Mouse (Mus musculus) midbrain, embryonic 12.5 days (tissue): ENCODE measurements around the gene Nfkb2. TPM values are rescaled to one million over a fixed set of nuclear protein-coding genes. Genes with fewer than 3 reads are reported as not detected.

Source experiments
- ATAC-seq: fragments of 200-750 bp; cut with Nextera tagmentation; 2 replicates; pipeline ENCODE4 v1.8.0; 2017; ENCODE audit warnings: low read depth, moderate TSS enrichment, moderate library complexity; ENCODE audit not compliant: low FRiP score
- H3K27ac ChIP-seq: fragments of 300-500 bp; sonication (generic); replicated peaks from 2 replicates; pipeline ENCODE4 v1.5.1; 2016; ENCODE audit warnings: mild to moderate bottlenecking
- H3K27me3 ChIP-seq: fragments of 300-500 bp; sonication (generic); 2 replicates; pipeline ENCODE4 v1.6.1; 2016; ENCODE audit warnings: mild to moderate bottlenecking
- H3K36me3 ChIP-seq: fragments of 300-500 bp; sonication (generic); 2 replicates; pipeline ENCODE4 v1.6.1; 2016
- H3K4me1 ChIP-seq: fragments of 300-500 bp; sonication (generic); 2 replicates; pipeline ENCODE4 v1.6.1; 2016
- H3K4me2 ChIP-seq: fragments of 300-500 bp; sonication (generic); replicated peaks from 2 replicates; pipeline ENCODE4 v1.6.1; 2016; ENCODE audit warnings: mild to moderate bottlenecking, moderate library complexity
- H3K4me3 ChIP-seq: fragments of 300-500 bp; sonication (generic); 2 replicates; pipeline ENCODE4 v1.5.1; 2016; ENCODE audit warnings: mild to moderate bottlenecking
- H3K9ac ChIP-seq: fragments of 300-500 bp; sonication (generic); replicated peaks from 2 replicates; pipeline ENCODE4 v1.6.1; 2016; ENCODE audit warnings: mild to moderate bottlenecking, moderate library complexity
- H3K9me3 ChIP-seq: fragments of 300-500 bp; sonication (generic); 2 replicates; pipeline ENCODE4 v1.6.1; 2016; ENCODE audit warnings: mild to moderate bottlenecking
- WGBS: fragments of 180-500 bp; shearing (Covaris S2); methylation state at CpG from one replicate; pipeline ENCODE4 v1.1.7; 2016; 5-methylcytosine and 5-hydroxymethylcytosine counted together
- polyA plus RNA-seq: library from polyadenylated mRNA; unstranded; fragments of >200 nt; fragmentation: Nextera tagmentation; extraction: Ambion mirVana; gene quantifications from 2 replicates; pipeline ENCODE4 v1.2.1, GENCODE M21; 2016

Gene Nfkb2
- 3.6 and 4.2 TPM in 2 replicates for polyA plus RNA-seq

DNA sequence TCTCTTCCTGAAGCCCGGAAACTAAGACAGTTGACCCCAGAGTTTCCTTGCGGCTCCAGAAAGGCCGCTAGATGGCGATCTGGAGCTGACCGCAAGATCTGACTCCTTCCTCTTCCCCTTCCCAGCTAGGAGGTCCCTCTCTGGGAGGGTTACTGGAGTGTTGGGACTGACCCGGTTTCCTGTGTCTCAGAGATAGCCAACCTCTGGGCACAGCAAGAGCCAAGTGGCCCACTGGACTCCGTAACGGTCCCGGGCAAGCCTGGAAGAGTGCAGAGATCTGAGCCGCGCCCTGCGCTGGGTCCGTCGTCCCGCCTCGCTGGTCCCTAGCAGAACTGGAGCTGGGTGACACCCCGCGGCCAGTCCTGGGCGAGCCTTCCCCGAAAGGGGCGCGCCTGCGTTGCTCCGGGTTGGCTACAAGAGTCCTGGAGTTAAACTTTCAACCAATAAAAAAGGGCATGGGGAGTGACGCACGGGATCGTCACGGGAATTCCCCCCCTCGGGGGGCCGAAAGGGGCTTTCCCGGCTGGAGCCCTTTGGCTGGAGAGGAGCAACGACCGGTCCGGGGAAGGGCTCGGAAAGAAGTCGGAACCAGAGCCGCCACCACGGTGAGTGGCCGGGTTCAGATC is at the start of gene Nfkb2:
Gene Nfkb2 (plus strand): TSS at position 105 of the 626 bp plus-strand sequence.
- H3K9ac ChIP-seq, result peak within 1 kb of the TSS; percentile 57
- peak; percentile 77 for ATAC-seq
- under 1% methylated on average over 39 of the region's 39 CpGs for WGBS
- H3K36me3 ChIP-seq, result no peaks in the 10 kb centered on the region
- H3K4me3 ChIP-seq, result peak within 1 kb of the TSS; percentile 57
- peaks cover 27% of the 10 kb centered on the region for H3K4me1 ChIP-seq
- peak within 1 kb of the TSS; percentile 91 for H3K4me2 ChIP-seq
- H3K27ac ChIP-seq, result peak within 1 kb of the TSS; percentile 49; the same call in 1 of the 2 replicates
- peaks cover 41% of the 10 kb centered on the region for H3K27me3 ChIP-seq
- H3K9me3 ChIP-seq, result no peaks in the 10 kb centered on the region

DNA sequence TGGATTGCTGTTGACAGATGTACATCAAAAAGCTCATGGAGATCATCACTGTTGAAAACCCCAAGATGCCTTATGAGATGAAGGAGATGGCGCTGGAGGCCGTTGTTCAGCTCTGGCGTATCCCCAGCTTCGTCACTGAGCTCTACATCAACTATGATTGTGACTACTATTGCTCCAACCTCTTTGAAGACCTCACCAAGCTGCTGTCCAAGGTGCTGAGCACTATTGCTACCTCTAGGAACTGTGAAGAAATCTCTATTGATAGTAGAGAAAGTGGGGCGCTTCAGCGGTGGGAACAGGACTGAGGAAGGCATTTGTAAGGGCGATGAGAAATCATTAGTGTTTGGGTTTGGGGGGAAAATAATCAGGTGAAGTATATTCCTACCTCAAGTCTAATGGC is 39.4 kb upstream of the Nfkb2 start:
- H3K9ac ChIP-seq, result no peak overlapping the region
- no peaks in the 10 kb centered on the region for H3K9me3 ChIP-seq
- no peak overlapping the region for H3K4me3 ChIP-seq
- no peaks in the 10 kb centered on the region for H3K4me1 ChIP-seq
- WGBS, result 94% methylated on average over 7 of the region's 7 CpGs
- H3K27ac ChIP-seq, result no peak overlapping the region
- H3K27me3 ChIP-seq, result no peaks in the 10 kb centered on the region
- H3K4me2 ChIP-seq, result no peak overlapping the region
- H3K36me3 ChIP-seq, result peaks cover 99% of the 10 kb centered on the region
- no peak for ATAC-seq

DNA sequence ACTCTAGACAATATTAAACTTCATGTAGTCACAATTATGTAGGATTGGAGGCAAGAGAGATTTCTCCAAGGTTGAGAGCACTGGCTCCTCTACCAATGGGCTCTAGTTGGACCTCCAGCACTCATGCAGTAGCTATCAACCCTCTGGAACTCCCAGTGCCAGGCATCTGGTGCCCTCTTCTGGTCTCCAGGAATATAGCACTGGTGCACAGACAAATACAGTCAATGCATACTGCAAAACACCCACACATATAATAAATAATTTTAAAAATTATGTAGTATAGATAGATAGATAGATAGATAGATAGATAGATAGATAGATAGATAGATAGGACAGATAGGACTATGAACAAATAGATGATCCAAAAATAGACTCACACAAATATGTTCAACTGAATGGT is 28.8 kb upstream of the Nfkb2 start:
- ATAC-seq, result no peak
- Histone ChIP-seq H3K4me3 (no peak overlapping the region), H3K36me3 (peaks cover 78% of the 10 kb centered on the region), H3K27ac (no peak overlapping the region), H3K9me3 (no peaks in the 10 kb centered on the region), H3K4me2 (no peak overlapping the region), H3K9ac (no peak overlapping the region), H3K27me3 (no peaks in the 10 kb centered on the region), H3K4me1 (no peaks in the 10 kb centered on the region)

DNA sequence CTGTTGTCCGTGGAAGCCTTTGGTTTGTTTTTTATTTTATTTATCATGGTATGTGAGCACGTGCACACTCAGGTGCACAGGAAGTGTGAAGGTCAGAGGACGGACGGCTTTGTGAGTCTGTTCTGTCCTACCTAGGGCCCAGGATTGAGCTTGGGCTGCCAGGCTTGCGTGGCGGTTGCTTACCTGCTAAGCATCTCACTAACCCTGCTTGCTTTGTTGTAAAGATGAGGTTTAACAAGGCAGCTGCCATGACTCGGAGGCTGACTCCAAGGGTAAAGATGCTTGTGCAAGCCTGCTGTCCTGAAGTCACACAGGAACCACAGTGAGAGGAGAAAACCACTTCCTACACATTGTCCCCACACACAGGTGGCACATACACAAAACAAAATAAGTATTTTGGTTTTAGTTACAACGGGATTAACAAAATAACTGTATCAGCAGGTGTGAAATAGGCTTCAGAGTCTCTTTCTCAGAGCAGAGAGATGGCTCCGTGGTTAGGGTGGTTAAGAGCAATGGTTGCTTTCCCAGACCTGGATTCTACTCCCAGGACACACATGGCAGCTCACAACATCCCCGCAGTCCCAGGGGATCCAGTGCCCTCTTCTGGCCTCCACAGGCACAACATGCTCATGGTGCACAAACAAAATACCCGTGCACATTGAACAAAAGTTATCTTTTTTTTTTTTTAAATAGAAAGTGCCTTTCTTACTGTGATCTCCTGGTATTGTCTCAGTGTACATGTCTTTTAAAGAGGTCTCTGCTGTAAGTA is 21.9 kb upstream of the Nfkb2 start:
- Histone ChIP-seq H3K4me3 (no peak overlapping the region), H3K36me3 (peaks cover 91% of the 10 kb centered on the region), H3K9ac (no peak overlapping the region), H3K27me3 (no peaks in the 10 kb centered on the region), H3K27ac (no peak overlapping the region), H3K4me2 (no peak overlapping the region), H3K4me1 (no peaks in the 10 kb centered on the region), H3K9me3 (no peaks in the 10 kb centered on the region)
- WGBS, result 91% methylated on average over 11 of the region's 11 CpGs
- ATAC-seq, result no peak

DNA sequence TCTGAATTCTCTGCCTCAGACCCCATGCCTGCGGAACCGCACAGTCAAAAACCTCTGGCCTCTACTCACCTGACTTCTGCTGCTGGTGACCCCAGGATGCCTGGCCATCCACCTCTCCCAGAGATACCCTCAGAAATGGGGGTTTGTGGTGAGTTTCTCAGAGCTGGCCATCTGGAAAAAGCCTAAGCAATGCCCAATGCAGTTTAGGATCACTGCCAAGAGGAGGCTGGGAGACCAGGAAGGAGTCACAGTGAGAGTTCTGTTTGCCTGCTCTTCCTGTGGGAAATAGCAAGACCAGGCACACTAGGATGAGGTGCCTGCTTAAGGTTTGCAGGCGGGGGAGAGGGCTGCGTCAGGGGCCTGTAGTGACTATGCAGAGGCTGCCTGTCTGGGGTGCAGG is 19.4 kb upstream of the Nfkb2 start:
- Histone ChIP-seq H3K36me3 (peaks cover 79% of the 10 kb centered on the region), H3K9ac (no peak overlapping the region), H3K4me3 (no peak overlapping the region), H3K4me2 (no peak overlapping the region), H3K27me3 (no peaks in the 10 kb centered on the region), H3K9me3 (no peaks in the 10 kb centered on the region), H3K4me1 (no peaks in the 10 kb centered on the region), H3K27ac (no peak overlapping the region)
- WGBS, result 92% methylated on average over 4 of the region's 4 CpGs
- no peak for ATAC-seq

DNA sequence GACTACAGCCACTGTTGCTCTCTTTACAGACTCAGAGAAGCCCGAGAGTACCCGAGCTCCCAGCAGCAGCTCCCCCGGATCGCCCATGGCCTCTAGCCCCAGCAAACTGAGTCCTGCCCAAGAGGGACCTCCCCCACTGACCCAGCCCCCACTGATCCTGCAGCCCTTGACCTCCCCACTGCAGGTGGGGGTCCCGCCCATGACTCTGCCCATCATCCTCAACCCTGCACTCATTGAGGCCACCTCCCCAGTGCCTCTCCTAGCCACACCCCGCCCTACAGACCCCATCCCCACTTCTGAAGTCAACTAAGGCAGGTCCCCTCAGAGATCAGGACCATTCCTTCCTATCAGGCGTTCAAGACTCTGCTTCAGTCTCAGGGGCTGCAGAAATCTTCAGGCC is 18.5 kb upstream of the Nfkb2 start:
- H3K9ac ChIP-seq, result no peak overlapping the region
- H3K4me1 ChIP-seq, result no peaks in the 10 kb centered on the region
- H3K4me2 ChIP-seq, result no peak overlapping the region
- no peak overlapping the region for H3K4me3 ChIP-seq
- WGBS, result 86% methylated on average over 7 of the region's 7 CpGs
- no peak overlapping the region for H3K27ac ChIP-seq
- ATAC-seq, result no peak
- H3K9me3 ChIP-seq, result no peaks in the 10 kb centered on the region
- peaks cover 69% of the 10 kb centered on the region for H3K36me3 ChIP-seq
- no peaks in the 10 kb centered on the region for H3K27me3 ChIP-seq

DNA sequence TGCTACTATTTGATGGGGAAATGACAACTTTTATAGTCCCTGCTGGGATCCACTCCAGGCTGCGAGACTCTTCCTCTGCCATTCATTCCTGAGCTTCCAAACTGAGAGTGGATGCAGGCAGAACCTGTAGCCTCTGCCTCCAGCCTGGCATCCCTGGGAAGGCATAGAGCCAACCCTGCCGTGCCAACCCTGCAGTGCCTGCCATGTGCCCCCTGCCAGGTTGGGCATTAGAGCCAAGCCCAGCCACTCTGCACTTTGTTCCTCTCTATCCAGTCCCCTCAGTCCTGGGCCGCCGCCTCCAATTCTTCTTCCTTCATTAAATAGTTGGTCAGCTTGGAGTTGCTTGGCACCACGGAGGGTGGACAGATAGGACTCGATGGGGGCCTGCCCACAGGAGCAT is 18.1 kb upstream of the Nfkb2 start:
- no peaks in the 10 kb centered on the region for H3K4me1 ChIP-seq
- H3K27me3 ChIP-seq, result no peaks in the 10 kb centered on the region
- no peak overlapping the region for H3K4me2 ChIP-seq
- no peak overlapping the region for H3K27ac ChIP-seq
- H3K9me3 ChIP-seq, result no peaks in the 10 kb centered on the region
- WGBS, result 92% methylated on average over 6 of the region's 6 CpGs
- H3K9ac ChIP-seq, result no peak overlapping the region
- ATAC-seq, result no peak
- peaks cover 65% of the 10 kb centered on the region for H3K36me3 ChIP-seq
- H3K4me3 ChIP-seq, result no peak overlapping the region

DNA sequence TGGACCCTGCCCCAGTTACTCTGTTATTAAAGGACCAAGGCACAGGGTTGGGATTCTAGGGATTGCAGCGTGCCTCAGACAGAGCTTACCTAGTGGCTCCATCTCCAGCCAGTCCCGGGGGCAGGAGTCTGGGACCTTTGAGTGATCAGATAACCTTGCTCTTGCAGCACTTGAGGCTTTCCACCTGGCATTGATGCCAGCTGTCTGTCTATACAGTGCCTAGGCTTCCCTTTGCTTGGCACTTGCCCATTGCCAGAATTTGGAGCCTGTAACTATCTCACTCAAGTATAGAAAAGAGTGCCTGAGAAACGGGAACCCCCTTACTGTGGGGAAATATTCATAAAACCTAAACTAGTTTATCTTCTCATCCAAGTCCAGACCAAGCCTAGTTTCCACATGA is 17.2 kb upstream of the Nfkb2 start:
- H3K4me1 ChIP-seq, result no peaks in the 10 kb centered on the region
- peaks cover 56% of the 10 kb centered on the region for H3K36me3 ChIP-seq
- ATAC-seq, result no peak
- no peaks in the 10 kb centered on the region for H3K9me3 ChIP-seq
- no peak overlapping the region for H3K4me2 ChIP-seq
- no peak overlapping the region for H3K9ac ChIP-seq
- H3K27ac ChIP-seq, result no peak overlapping the region
- WGBS, result 95% methylated on average over 3 of the region's 3 CpGs
- no peak overlapping the region for H3K4me3 ChIP-seq
- no peaks in the 10 kb centered on the region for H3K27me3 ChIP-seq

DNA sequence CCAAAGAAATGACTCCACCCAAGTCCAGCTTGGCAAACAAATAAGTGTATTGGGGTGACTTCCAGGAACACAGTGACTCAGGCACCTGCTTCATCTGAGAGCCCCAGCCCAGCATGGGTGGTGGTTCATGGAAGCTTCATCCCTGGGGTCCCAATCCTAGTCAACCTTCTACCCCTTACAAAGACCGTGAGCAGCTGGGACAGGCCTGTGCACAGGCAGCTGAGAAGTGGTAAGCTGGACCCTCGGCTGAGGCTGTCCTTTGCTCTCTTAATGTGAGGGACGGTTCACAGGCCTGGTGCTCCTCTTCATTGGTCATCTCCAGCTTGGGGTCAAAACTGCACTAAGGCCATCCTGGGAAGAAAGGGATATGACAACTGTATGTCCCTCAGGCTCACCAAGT is 16.6 kb upstream of the Nfkb2 start:
- 86% methylated on average over 3 of the region's 3 CpGs for WGBS
- Histone ChIP-seq H3K36me3 (peaks cover 50% of the 10 kb centered on the region), H3K27ac (no peak overlapping the region)

DNA sequence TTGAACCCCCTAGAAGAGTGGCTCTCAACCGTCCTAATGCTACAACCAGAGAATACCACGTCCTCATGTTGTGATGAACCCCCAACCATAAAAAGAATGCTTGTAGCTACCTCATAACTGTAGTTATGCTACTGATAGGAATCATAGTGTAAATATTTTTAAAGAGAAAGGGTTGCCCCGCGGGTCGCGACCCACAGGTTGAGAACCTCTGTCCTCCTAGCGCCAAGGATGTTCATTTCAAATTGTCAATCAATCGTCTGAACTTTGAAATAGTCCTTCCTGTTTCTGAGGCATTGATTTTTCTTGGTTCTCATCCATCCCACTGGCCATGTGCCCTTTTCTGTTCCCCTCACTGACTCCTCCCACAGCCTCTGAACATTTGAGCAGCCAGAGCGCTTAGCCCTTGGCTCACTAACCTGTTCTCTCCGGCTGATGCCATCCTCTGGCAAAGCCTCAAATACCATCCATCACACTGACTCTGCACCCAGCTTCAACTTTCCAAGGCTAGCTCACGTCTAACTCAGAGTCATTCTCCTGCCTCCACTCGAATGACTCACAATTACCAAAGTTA is 13.5 kb upstream of the Nfkb2 start:
- H3K4me2 ChIP-seq, result no peak overlapping the region
- ATAC-seq, result no peak
- peaks cover 19% of the 10 kb centered on the region for H3K36me3 ChIP-seq
- H3K9ac ChIP-seq, result no peak overlapping the region
- H3K9me3 ChIP-seq, result no peaks in the 10 kb centered on the region
- 70% methylated on average over 12 of the region's 12 CpGs for WGBS
- no peaks in the 10 kb centered on the region for H3K27me3 ChIP-seq
- no peak overlapping the region for H3K27ac ChIP-seq
- H3K4me3 ChIP-seq, result no peak overlapping the region
- no peaks in the 10 kb centered on the region for H3K4me1 ChIP-seq

More for the DNA sequence above, 16.6 kb upstream of the Nfkb2 start:
- Histone ChIP-seq H3K4me3 (no peak overlapping the region), H3K4me2 (no peak overlapping the region), H3K27me3 (no peaks in the 10 kb centered on the region), H3K4me1 (no peaks in the 10 kb centered on the region), H3K9me3 (no peaks in the 10 kb centered on the region), H3K9ac (no peak overlapping the region)
- ATAC-seq, result no peak

DNA sequence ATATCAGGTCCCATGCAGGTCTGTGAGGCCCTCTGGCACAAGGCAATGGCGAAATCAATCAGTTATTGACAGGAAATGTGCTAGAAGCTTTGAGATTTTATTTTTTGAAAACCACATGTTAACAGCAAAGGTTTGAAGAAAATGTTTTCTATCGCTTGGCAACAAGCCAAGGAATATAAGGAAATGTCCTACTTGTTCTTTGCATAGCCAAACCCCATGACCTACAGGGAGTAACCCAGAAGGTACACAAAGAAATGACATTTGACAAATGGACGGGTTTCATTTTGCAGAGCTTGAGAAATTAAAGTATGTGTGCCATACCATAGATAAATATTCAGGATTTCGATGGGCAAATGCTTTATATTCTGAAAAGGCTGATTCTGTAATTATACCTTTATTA is 7.2 kb upstream of the Nfkb2 start:
- Histone ChIP-seq H3K9me3 (no peaks in the 10 kb centered on the region), H3K4me3 (no peak overlapping the region), H3K4me2 (no peak overlapping the region), H3K27me3 (no peaks in the 10 kb centered on the region), H3K9ac (no peak overlapping the region), H3K36me3 (no peaks in the 10 kb centered on the region), H3K4me1 (no peaks in the 10 kb centered on the region), H3K27ac (no peak overlapping the region)
- no peak for ATAC-seq
- WGBS, result 75% methylated on average over 4 of the region's 4 CpGs

DNA sequence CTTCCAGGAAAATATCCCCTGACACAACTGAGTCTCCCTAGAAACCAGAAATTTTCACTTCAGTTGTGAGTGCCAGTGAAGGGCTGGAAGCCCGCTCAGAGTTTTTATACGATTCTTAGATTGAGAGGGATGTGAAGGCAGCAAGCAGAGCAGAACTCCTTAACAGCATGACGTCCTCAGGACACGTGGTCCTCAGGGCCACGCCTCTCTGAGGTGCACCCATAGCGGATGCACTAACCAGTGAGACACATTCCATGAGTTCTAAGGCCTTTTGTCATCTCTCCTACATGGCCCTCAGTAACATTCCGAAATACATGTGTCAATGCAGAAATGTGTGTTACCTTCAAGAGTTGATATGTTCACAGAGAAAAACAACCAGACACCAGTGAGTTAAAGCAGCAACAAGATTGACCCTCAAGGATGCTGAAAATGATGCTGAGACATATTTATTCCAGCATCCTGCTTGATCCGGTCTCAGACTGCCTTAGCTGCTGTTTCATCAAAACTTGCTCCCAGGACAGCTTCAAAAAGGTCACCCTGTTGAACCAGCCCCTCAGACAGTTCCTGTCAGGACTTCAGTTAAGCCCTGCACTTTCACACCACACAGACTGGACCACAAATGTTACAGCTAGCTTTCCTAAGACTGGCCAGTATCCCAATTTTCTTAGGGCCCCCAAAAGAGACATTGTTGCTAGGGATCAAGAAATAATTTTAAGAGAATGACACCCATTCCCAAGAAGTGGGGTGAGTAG is 3.6 kb upstream of the Nfkb2 start:
- Histone ChIP-seq H3K4me1 (peaks cover 17% of the 10 kb centered on the region), H3K9me3 (no peaks in the 10 kb centered on the region), H3K36me3 (no peaks in the 10 kb centered on the region), H3K4me2 (no peak overlapping the region), H3K4me3 (no peak overlapping the region), H3K27me3 (peaks cover 9% of the 10 kb centered on the region; the same call in 1 of the 2 replicates), H3K27ac (no peak overlapping the region), H3K9ac (no peak overlapping the region)
- WGBS, result 39% methylated on average over 8 of the region's 8 CpGs
- no peak for ATAC-seq
